Mouse (Mus musculus) c-Kit-positive CD71-positive TER-119-positive erythroid progenitor cells, embryonic 14.5 days (primary cell): Measurements from ENCODE around the gene Gm4952.
"Not testable (repeated sequence)": the region's sequence is repeated elsewhere in the genome, so short reads cannot be mapped to it uniquely, and the experiment has no call there.

Experiments
- DNase-seq: peaks from one replicate; pipeline ENCODE4 v3.0.0-alpha.2; 2013; ENCODE audit warnings: low spot score

The Gm4952 gene

GRCm38 (mm10) chr19:12600684-12601480 lies 1.1 kb downstream of the Gm4952 start:
- no peak for DNase-seq

GRCm38 (mm10) chr19:12608336-12608735 lies 8.6 kb downstream of the Gm4952 start:
- DNase-seq: no peak

DNA sequence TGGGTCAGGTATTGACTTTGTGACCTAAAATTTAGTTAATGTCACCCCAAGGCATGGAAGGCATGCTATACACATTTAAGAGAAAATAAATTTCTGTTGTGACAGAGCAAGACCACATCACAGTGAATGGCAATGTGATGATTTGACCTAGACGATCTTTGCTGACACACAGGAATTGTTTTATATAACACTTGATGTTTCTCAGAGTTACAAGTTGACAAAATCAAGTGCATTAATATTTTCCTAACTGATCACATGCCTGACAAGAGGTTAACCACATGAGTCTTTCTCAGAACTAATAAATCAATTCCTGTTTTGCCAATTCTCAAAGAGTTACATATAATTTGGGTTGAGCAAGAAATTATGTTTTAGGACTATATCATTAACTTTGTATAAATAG lies 13.9 kb downstream of the Gm4952 start:
- no peak for DNase-seq

- no peak for DNase-seq
Observed at GRCm38 (mm10) chr19:12633176-12633575, 33.4 kb downstream of the Gm4952 start, which contains the start of gene Glyat. Gene Glyat (plus strand): TSS chr19:12633308.

GRCm38 (mm10) chr19:12634259-12634658 lies 34.5 kb downstream of the Gm4952 start:
- no peak for DNase-seq

DNA sequence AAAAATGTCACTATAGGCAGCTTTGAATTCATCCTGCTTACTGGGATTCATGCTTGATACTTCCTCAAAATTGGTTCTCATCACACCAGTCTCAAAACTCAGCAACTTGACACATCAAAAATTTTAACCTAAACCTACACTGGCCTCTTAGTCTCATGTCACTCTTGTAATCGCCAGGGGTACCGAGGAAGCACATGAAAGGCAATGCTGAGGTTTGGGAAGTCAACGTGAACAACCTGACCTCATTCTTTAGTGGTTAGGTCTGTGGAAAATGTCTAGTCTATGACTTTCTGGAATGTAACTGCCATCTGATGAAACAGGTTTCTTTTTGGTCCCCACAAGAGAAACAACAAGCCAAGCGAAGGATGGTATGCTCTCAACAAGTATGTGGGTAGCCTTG lies 35.2 kb downstream of the Gm4952 start:
- DNase-seq: no peak

DNA sequence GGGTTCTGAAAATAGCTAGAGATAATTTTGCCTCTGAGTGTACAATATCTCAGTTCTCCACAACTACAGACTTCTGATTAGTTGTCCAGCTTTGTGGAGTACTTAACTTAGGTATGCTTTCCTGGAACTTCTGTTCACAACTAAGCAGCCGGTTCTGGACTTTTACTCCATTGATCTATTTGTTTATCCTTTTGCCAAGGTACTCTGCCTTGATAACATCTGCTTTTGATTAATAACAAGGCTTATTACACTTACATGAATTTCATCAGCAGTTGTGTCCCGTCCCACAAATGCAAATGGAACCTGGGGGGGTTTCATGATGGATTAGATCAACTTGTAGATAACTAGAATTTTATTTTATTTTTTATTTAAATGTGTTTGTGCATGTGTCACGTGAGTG lies 37.1 kb downstream of the Gm4952 start:
- DNase-seq: no peak

GRCm38 (mm10) chr19:12638049-12638448 lies 38.3 kb downstream of the Gm4952 start:
- DNase-seq: no peak

DNA sequence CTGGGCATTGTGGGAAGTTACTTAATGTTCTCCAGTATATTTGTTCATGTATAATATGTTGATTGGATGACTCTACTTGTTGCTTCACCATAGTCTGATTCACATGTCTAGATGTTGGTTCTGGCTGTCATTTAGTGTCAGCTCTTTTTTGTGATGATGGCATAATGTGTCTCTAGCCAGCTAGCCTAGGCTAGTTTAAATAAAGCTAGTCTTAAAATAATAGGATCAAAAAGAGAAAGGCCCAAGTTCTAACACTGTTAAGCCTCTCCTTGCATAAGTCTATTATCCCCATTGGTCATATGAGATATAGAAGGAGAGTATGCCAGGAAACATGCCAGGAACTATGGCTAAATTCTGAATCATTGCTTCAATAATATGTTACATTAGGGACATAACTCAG lies 49.7 kb downstream of the Gm4952 start:
- no peak for DNase-seq

GRCm38 (mm10) chr19:12666156-12666555 lies 66.4 kb downstream of the Gm4952 start:
- no peak for DNase-seq

DNA sequence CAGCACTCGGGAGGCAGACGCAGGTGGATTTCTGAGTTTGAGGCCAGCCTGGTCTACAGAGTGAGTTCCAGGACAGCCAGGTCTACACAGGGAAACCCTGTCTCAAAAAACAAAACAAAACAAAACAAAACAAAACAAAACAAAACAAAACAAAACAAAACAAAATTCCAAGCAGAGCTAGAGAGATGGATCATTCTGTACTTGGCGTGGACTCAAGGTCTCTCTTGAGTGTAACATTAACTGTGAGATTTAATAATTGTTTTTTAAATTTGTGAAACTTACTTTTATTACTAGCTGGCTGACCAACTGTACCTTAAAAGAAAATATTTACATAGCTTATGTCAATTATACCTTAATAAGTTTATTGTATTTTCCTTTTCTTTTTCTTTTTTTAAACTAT lies 68.8 kb downstream of the Gm4952 start:
- not testable (repeated sequence) for DNase-seq

DNA sequence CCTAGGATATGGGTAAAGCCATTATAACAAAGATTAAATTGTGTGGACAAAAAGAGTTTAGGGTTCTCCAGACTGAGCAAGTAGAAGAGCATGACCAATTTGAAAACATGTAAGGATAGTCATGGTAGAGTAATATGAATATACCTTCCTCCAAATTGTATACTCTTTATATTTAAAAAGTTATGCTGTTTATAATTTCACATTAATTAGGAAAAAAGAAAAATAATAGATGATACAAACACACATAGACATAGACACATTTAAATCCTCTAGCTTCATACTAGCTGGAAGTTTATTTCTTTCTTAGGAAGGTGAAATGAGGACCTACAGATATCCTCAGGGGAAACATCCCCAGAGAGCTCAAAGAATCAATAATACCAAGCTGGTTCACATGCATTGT lies 70.4 kb downstream of the Gm4952 start, which contains the start of gene Olfr1442:
Olfr1442 (plus strand) TSS at position 301 of the 400 bp plus-strand sequence.
- no peak for DNase-seq

- DNase-seq: no peak
Observed at GRCm38 (mm10) chr19:12671051-12671450, 71.3 kb downstream of the Gm4952 start.

DNA sequence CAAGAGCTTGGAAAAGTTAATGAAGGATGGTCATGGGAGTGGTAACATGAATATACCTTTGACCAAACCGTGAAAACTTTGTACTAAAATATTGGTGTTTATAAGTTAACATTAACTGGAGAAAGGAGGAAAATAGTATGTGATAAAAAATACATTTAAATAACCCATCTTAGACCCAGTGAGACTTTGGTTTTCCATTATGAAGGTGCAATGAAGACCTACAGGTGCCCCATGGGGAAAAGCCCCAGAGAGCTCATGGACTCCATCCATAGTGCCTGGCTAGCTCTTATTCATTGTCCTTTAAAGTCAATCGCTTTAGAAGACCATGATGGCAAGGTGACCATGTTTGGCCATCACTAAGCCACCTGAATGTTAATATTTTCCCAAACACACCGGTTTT lies 78.0 kb downstream of the Gm4952 start, which contains the start of gene Olfr1443:
Olfr1443 (plus strand) TSS at position 301 of the 400 bp plus-strand sequence.
- DNase-seq: no peak
